Mouse (Mus musculus): ENCODE measurements at regions not wholly inside any gene's neighbourhood (a gene's known extent, or its start where the extent isn't known, plus 50 kb on each side); places are given as distances from the start of the nearest gene placed in this dataset.
A peak's percentile ranks its signal among the peaks of the same experiment; 100 is the strongest.

DNA sequence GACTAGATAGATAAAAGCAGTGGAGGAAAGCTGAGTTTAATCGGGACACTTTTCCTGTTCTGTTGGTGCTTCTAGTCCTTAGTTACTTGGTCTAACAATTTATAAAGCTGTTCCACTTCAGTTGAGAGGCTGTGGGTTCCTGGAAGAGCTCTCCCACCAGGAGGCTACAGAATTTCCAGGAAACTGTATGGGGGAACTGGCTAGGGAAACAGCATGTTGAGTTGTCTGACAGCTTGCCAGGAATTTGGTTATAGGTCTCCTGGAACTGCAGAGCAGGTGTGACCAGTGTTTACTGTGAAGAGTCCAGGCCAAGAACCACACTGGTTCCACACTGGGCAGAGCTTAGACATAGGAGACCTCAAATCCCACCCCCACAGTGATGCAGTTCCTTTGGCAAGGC lies 65.0 kb upstream of the Pik3cg start:
- no peak overlapping the region for H3K9ac ChIP-seq (replicated peaks; ENCODE audit: low read depth, low read length)
- no peaks in the 10 kb centered on the region for H3K9me3 ChIP-seq (ENCODE audit: control insufficient read depth, low read depth, low read length)
- no peak overlapping the region for H3K4me2 ChIP-seq (replicated peaks; ENCODE audit: low read depth, low read length)
- H3K4me1 ChIP-seq (ENCODE audit: control insufficient read depth, insufficient read depth, low read length) = no peaks in the 10 kb centered on the region
- WGBS = 94% methylated on average over 1 of the region's 1 CpGs
- H3K27me3 ChIP-seq (ENCODE audit: control insufficient read depth, insufficient read depth, low read length) = no peaks in the 10 kb centered on the region
- no peak for ATAC-seq (ENCODE audit: insufficient number of reproducible peaks, insufficient read depth, low FRiP score, low read depth)
- no peaks in the 10 kb centered on the region for H3K36me3 ChIP-seq (ENCODE audit: control insufficient read depth, insufficient read depth, low read length)
- no peak overlapping the region for H3K27ac ChIP-seq (ENCODE audit: low read length)
- no peak overlapping the region for H3K4me3 ChIP-seq (ENCODE audit: low read depth, low read length)

DNA sequence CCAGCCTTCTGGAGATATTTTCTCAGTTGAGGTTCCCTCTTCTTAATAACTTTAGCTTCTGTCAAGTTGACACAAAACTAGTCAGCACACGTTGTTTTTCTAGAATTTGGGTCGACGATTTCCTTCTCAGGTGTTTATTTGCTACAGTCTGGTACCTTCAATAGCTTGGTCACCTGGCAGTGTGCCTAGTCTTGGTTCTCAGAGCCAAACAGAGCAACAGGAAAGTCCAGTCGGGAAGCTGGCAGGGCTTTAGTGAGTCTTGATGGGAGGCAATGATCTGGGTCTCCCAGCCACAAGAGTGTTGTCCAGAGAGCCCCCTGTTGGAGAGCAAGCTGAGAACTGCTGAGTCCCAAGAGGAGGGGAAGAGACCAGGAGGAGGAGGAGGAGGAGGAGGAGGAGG lies 71.4 kb upstream of the Pik3cg start:
- no peak overlapping the region for H3K4me3 ChIP-seq (ENCODE audit: low read depth, low read length)
- no peaks in the 10 kb centered on the region for H3K36me3 ChIP-seq (ENCODE audit: control insufficient read depth, insufficient read depth, low read length)
- H3K9ac ChIP-seq (replicated peaks; ENCODE audit: low read depth, low read length) = no peak overlapping the region
- H3K27ac ChIP-seq (ENCODE audit: low read length) = no peak overlapping the region
- ATAC-seq (ENCODE audit: insufficient number of reproducible peaks, insufficient read depth, low FRiP score, low read depth) = no peak
- H3K4me2 ChIP-seq (replicated peaks; ENCODE audit: low read depth, low read length) = no peak overlapping the region
- no peaks in the 10 kb centered on the region for H3K4me1 ChIP-seq (ENCODE audit: control insufficient read depth, insufficient read depth, low read length)
- H3K9me3 ChIP-seq (ENCODE audit: control insufficient read depth, low read depth, low read length) = no peaks in the 10 kb centered on the region
- no peaks in the 10 kb centered on the region for H3K27me3 ChIP-seq (ENCODE audit: control insufficient read depth, insufficient read depth, low read length)
- 77% methylated on average over 4 of the region's 4 CpGs for WGBS

DNA sequence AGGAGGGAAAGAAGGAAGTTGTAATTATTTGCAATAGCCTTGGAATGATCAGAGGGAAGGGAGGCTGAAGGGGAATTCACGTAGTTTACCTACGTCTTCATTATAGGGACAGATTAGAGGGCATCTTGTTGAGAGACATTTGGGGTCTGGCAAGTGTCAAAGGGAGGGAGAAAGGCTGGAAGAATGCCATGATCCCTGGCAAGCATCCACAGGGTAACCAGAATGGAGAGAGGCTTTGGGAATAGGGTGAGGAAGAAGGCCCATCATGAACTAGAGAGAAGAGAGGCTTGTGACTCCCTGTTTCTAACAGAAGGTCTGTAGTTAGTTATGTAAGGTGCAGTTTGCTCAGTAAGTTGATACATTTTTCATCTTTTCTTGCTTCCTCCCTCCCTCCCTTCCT lies 71.8 kb upstream of the Pik3cg start:
- Histone ChIP-seq H3K4me3 (ENCODE audit: low read depth, low read length) (no peak overlapping the region), H3K36me3 (ENCODE audit: control insufficient read depth, insufficient read depth, low read length) (no peaks in the 10 kb centered on the region), H3K27ac (ENCODE audit: low read length) (no peak overlapping the region), H3K9ac (replicated peaks; ENCODE audit: low read depth, low read length) (no peak overlapping the region), H3K9me3 (ENCODE audit: control insufficient read depth, low read depth, low read length) (no peaks in the 10 kb centered on the region), H3K4me2 (replicated peaks; ENCODE audit: low read depth, low read length) (no peak overlapping the region), H3K4me1 (ENCODE audit: control insufficient read depth, insufficient read depth, low read length) (no peaks in the 10 kb centered on the region), H3K27me3 (ENCODE audit: control insufficient read depth, insufficient read depth, low read length) (no peaks in the 10 kb centered on the region)
- 74% methylated on average over 2 of the region's 2 CpGs for WGBS
- ATAC-seq (ENCODE audit: insufficient number of reproducible peaks, insufficient read depth, low FRiP score, low read depth) = no peak

DNA sequence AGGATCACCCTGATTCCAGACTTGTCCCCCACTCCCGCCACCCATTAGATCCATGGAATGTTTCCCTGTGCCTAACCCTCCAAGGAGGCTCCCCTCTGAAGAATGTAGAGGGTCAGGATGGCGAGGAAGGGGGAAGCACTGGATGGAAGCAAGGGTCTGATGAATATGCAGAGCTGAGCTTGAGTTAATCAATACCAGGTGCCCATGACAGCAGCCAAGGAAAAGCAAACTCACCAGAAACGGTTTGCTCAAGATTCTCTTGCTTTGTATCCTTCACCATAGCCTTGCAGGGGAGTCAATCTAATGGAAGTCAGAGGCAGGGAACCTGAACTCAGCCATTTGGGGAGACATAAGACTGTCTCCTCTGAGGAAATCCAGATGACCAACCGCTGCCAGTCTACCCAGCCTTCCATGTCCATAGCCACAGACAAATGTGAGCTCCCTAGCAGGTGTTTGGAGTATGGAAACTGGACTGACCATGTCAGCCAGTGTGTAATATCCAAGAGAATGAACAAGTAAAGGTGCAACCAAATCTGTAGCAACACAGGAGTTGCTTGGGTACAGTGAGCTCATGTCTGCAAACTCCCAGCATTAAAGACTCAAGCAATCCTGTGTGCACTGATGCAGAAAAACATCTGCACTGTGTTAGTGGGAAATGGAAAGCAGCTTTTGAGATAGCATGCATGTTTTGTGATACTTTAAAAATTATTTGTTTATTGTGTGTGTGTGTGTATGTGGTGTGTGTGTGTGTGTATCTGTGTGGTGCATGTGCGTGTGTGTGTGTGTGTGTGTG lies 74.1 kb upstream of the Pik3cg start:
- Histone ChIP-seq H3K9ac (replicated peaks; ENCODE audit: low read depth, low read length) (no peak overlapping the region), H3K27ac (ENCODE audit: low read length) (no peak overlapping the region), H3K4me1 (ENCODE audit: control insufficient read depth, insufficient read depth, low read length) (no peaks in the 10 kb centered on the region), H3K4me2 (replicated peaks; ENCODE audit: low read depth, low read length) (no peak overlapping the region), H3K4me3 (ENCODE audit: low read depth, low read length) (no peak overlapping the region), H3K9me3 (ENCODE audit: control insufficient read depth, low read depth, low read length) (no peaks in the 10 kb centered on the region), H3K36me3 (ENCODE audit: control insufficient read depth, insufficient read depth, low read length) (no peaks in the 10 kb centered on the region), H3K27me3 (ENCODE audit: control insufficient read depth, insufficient read depth, low read length) (no peaks in the 10 kb centered on the region)
- no peak for ATAC-seq (ENCODE audit: insufficient number of reproducible peaks, insufficient read depth, low FRiP score, low read depth)
- WGBS = 69% methylated on average over 5 of the region's 5 CpGs

DNA sequence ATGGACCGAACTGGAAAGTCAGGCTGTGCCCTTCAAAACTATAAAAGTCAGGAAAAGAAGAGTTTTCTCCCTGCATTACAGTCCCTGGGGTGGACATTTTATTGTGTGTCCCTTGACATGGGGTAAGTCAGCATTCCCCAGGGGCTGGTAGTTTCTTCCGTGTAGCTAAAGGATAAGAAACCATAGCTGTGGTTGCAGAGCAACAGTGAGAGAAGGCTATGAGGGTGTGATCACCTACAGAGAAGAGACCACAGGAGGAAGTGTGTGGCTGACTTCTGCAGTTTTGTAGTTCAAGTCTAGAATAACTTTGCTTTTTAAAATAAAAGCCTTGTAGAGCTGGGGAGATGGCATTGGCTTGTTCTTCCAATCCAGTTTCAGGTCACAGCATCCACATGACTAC lies 76.6 kb upstream of the Pik3cg start:
- Histone ChIP-seq H3K27ac (ENCODE audit: low read length) (no peak overlapping the region), H3K9me3 (ENCODE audit: control insufficient read depth, low read depth, low read length) (no peaks in the 10 kb centered on the region), H3K4me3 (ENCODE audit: low read depth, low read length) (no peak overlapping the region), H3K36me3 (ENCODE audit: control insufficient read depth, insufficient read depth, low read length) (no peaks in the 10 kb centered on the region), H3K27me3 (ENCODE audit: control insufficient read depth, insufficient read depth, low read length) (no peaks in the 10 kb centered on the region), H3K4me1 (ENCODE audit: control insufficient read depth, insufficient read depth, low read length) (no peaks in the 10 kb centered on the region), H3K4me2 (replicated peaks; ENCODE audit: low read depth, low read length) (no peak overlapping the region), H3K9ac (replicated peaks; ENCODE audit: low read depth, low read length) (no peak overlapping the region)
- WGBS = 53% methylated on average over 2 of the region's 2 CpGs
- ATAC-seq (ENCODE audit: insufficient number of reproducible peaks, insufficient read depth, low FRiP score, low read depth) = no peak

DNA sequence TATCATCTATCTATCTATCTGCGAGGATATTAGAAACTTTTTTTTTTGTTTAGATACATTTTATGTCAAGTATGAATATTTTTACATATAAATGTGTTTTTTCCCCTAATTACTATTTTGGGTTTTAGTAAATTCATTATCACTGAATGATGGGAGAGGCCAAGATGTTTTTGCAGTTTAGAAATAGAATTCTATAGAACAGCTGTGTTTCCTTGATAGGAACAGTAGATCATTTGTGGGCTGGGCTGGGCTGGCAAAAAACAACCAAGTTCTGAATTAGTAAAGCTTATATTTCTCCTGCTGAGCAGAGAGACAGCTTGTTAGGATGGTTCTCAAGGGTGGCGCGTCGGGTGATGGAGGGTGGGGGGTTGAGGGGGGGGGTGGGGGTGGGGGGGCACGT lies 78.2 kb upstream of the Pik3cg start:
- H3K27me3 ChIP-seq (ENCODE audit: control insufficient read depth, insufficient read depth, low read length) = no peaks in the 10 kb centered on the region
- no peak overlapping the region for H3K4me3 ChIP-seq (ENCODE audit: low read depth, low read length)
- 23% methylated on average over 5 of the region's 5 CpGs for WGBS
- no peaks in the 10 kb centered on the region for H3K4me1 ChIP-seq (ENCODE audit: control insufficient read depth, insufficient read depth, low read length)
- H3K36me3 ChIP-seq (ENCODE audit: control insufficient read depth, insufficient read depth, low read length) = no peaks in the 10 kb centered on the region
- H3K27ac ChIP-seq (ENCODE audit: low read length) = no peak overlapping the region
- no peak overlapping the region for H3K4me2 ChIP-seq (replicated peaks; ENCODE audit: low read depth, low read length)
- ATAC-seq (ENCODE audit: insufficient number of reproducible peaks, insufficient read depth, low FRiP score, low read depth) = no peak
- no peaks in the 10 kb centered on the region for H3K9me3 ChIP-seq (ENCODE audit: control insufficient read depth, low read depth, low read length)
- no peak overlapping the region for H3K9ac ChIP-seq (replicated peaks; ENCODE audit: low read depth, low read length)

DNA sequence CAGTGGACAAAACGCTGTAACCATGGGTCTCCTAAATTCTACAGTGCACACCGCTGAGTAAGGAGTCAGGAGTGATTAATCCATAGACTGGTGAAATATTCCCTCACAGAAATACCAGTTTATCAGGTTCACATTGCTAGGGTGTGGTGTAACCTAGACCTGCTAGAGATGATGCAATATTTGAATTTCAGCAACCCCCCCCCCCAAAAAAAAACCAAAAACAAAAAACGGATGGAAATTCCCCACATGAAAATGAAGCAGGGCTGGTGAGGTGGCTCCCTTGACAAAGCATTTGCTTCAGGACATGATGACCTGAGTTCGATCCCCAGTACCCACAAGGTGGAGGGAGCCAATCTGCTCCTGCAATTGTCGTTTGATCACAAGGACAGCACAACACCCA lies 82.7 kb upstream of the Pik3cg start:
- no peak for ATAC-seq (ENCODE audit: insufficient number of reproducible peaks, insufficient read depth, low FRiP score, low read depth)
- H3K27ac ChIP-seq (ENCODE audit: low read length) = no peak overlapping the region

DNA sequence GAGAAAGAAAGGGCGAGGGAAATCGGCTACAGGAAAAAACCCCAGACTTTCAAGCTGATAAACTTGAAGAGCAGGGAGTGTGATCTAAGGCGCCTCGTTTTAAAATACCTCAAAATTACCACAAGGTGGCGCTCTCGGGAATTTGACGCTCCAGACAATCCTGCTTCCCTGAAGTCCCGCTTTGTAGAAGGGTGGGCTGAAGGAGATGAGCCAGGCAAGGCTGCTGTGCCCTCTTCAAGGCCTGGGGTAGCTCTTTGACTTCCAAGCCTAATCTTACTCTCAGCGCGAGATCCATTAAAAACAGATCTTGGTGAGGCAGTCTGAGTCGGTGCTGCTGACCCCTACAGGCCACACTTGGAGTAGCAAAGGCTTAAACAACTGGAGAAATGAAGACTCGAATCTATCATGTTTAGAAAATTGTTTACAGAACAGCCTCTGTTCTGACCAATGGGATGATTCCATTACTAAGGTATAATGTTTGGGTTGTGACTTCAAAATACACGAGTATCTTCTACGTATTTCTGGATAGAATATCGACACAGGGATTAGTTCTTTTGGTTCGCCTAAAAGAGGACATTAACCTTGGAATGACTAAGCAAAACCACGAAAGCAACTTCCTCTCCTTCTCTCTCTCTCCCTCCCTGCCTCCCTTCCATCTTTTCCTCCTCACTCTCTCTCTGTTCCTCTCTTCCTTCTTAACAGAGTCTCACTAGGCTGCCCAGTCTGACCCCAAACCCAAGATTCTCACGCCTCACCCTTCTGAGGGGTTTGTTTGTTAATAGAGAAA lies 83.7 kb upstream of the Pik3cg start:
- Histone ChIP-seq H3K27me3 (ENCODE audit: control insufficient read depth, insufficient read depth, low read length) (no peaks in the 10 kb centered on the region), H3K36me3 (ENCODE audit: control insufficient read depth, insufficient read depth, low read length) (no peaks in the 10 kb centered on the region), H3K9me3 (ENCODE audit: control insufficient read depth, low read depth, low read length) (no peaks in the 10 kb centered on the region), H3K27ac (ENCODE audit: low read length) (no peak overlapping the region), H3K4me1 (ENCODE audit: control insufficient read depth, insufficient read depth, low read length) (no peaks in the 10 kb centered on the region), H3K4me3 (ENCODE audit: low read depth, low read length) (peak overlapping the region; percentile 22), H3K4me2 (replicated peaks; ENCODE audit: low read depth, low read length) (peak overlapping the region; percentile 49), H3K9ac (replicated peaks; ENCODE audit: low read depth, low read length) (no peak overlapping the region)
- peak; percentile 75; the same call in 1 of the 2 replicates for ATAC-seq (ENCODE audit: insufficient number of reproducible peaks, insufficient read depth, low FRiP score, low read depth)
- 19% methylated on average over 18 of the region's 18 CpGs for WGBS

More for the DNA sequence above, 82.7 kb upstream of the Pik3cg start:
- no peak overlapping the region for H3K9ac ChIP-seq (replicated peaks; ENCODE audit: low read depth, low read length)
- H3K4me1 ChIP-seq (ENCODE audit: control insufficient read depth, insufficient read depth, low read length) = no peaks in the 10 kb centered on the region
- no peaks in the 10 kb centered on the region for H3K36me3 ChIP-seq (ENCODE audit: control insufficient read depth, insufficient read depth, low read length)
- no peaks in the 10 kb centered on the region for H3K9me3 ChIP-seq (ENCODE audit: control insufficient read depth, low read depth, low read length)
- H3K4me3 ChIP-seq (ENCODE audit: low read depth, low read length) = no peak overlapping the region
- WGBS = 63% methylated on average over 5 of the region's 5 CpGs
- H3K27me3 ChIP-seq (ENCODE audit: control insufficient read depth, insufficient read depth, low read length) = no peaks in the 10 kb centered on the region
- H3K4me2 ChIP-seq (replicated peaks; ENCODE audit: low read depth, low read length) = no peak overlapping the region
